Mouse (Mus musculus): ENCODE results near the gene Fkbpl. TPM values are rescaled to one million over a fixed set of nuclear protein-coding genes. Genes with fewer than 3 reads are reported as not detected.

The Fkbpl gene
- polyA plus RNA-seq, 1 experiment from 2014 or later = 4.0 TPM

GRCm38 (mm10) chr17:34627093-34627942 is 17.2 kb upstream of the Fkbpl start:
- under 1% methylated on average over 44 of the region's 45 CpGs for WGBS (ENCODE audit: insufficient replicate concordance)
- Histone ChIP-seq H3K4me1 (replicated peaks) (peaks cover 70% of the 10 kb centered on the region), H3K27ac (replicated peaks) (peak overlapping the region; percentile 77), H3K4me3 (replicated peaks) (peak overlapping the region; percentile 66), H3K36me3 (replicated peaks) (peaks cover 15% of the 10 kb centered on the region), H3K27me3 (peaks cover 50% of the 10 kb centered on the region), H3K9ac (peak overlapping the region; percentile 68), H3K9me3 (replicated peaks) (no peaks in the 10 kb centered on the region), H3K4me2 (peak overlapping the region; percentile 89)
- peak; percentile 69 for ATAC-seq (ENCODE audit: insufficient read depth)

GRCm38 (mm10) chr17:34627943-34628643 is 16.5 kb upstream of the Fkbpl start, which contains the start of gene Ppt2:
Gene Ppt2, minus strand, starts transcription at chr17:34628510.
- peaks cover 10% of the 10 kb centered on the region for H3K36me3 ChIP-seq (replicated peaks)
- H3K4me2 ChIP-seq = peak within 1 kb of the TSS; percentile 89
- no peak for ATAC-seq (ENCODE audit: insufficient read depth)
- no peaks in the 10 kb centered on the region for H3K9me3 ChIP-seq (replicated peaks)
- 10% methylated on average over 29 of the region's 29 CpGs for WGBS (ENCODE audit: insufficient replicate concordance)
- H3K27me3 ChIP-seq = peaks cover 58% of the 10 kb centered on the region
- H3K27ac ChIP-seq (replicated peaks) = peak within 1 kb of the TSS; percentile 77
- H3K9ac ChIP-seq = peak within 1 kb of the TSS; percentile 68
- H3K4me3 ChIP-seq (replicated peaks) = peak within 1 kb of the TSS; percentile 66
- peaks cover 69% of the 10 kb centered on the region for H3K4me1 ChIP-seq (replicated peaks)

GRCm38 (mm10) chr17:34628644-34628967 is 16.0 kb upstream of the Fkbpl start:
- no peak overlapping the region for H3K9ac ChIP-seq
- peak overlapping the region; percentile 89 for H3K4me2 ChIP-seq
- peaks cover 66% of the 10 kb centered on the region for H3K4me1 ChIP-seq (replicated peaks)
- WGBS (ENCODE audit: insufficient replicate concordance) = 46% methylated on average over 5 of the region's 5 CpGs
- no peaks in the 10 kb centered on the region for H3K9me3 ChIP-seq (replicated peaks)
- no peak overlapping the region for H3K27ac ChIP-seq (replicated peaks)
- peaks cover 63% of the 10 kb centered on the region for H3K27me3 ChIP-seq
- H3K36me3 ChIP-seq (replicated peaks) = peaks cover 8% of the 10 kb centered on the region
- no peak overlapping the region; the same call in 1 of the 2 replicates for H3K4me3 ChIP-seq (replicated peaks)
- ATAC-seq (ENCODE audit: insufficient read depth) = no peak

GRCm38 (mm10) chr17:34629221-34629751 is 15.3 kb upstream of the Fkbpl start, which contains the start of gene Prrt1:
Gene Prrt1, plus strand, starts transcription at chr17:34629533.
- no peak for ATAC-seq (ENCODE audit: insufficient read depth)
- Histone ChIP-seq H3K36me3 (replicated peaks) (peaks cover 6% of the 10 kb centered on the region), H3K4me3 (replicated peaks) (peak within 1 kb of the TSS; percentile 66), H3K27ac (replicated peaks) (no peak within 1 kb of the TSS), H3K27me3 (peaks cover 68% of the 10 kb centered on the region), H3K9me3 (replicated peaks) (no peaks in the 10 kb centered on the region), H3K4me1 (replicated peaks) (peaks cover 63% of the 10 kb centered on the region), H3K4me2 (peak within 1 kb of the TSS; percentile 89), H3K9ac (no peak within 1 kb of the TSS)
- WGBS (ENCODE audit: insufficient replicate concordance) = 13% methylated on average over 16 of the region's 16 CpGs

- H3K27me3 ChIP-seq = peaks cover 68% of the 10 kb centered on the region
- ATAC-seq (ENCODE audit: insufficient read depth) = no peak
- H3K9ac ChIP-seq = no peak overlapping the region
- H3K36me3 ChIP-seq (replicated peaks) = peaks cover 6% of the 10 kb centered on the region
- H3K9me3 ChIP-seq (replicated peaks) = no peaks in the 10 kb centered on the region
- peaks cover 63% of the 10 kb centered on the region for H3K4me1 ChIP-seq (replicated peaks)
- 9% methylated on average over 12 of the region's 12 CpGs for WGBS (ENCODE audit: insufficient replicate concordance)
- peak overlapping the region; percentile 58 for H3K4me2 ChIP-seq
- H3K27ac ChIP-seq (replicated peaks) = no peak overlapping the region
- no peak overlapping the region for H3K4me3 ChIP-seq (replicated peaks)
Measured at GRCm38 (mm10) chr17:34629796-34630603, 14.6 kb upstream of the Fkbpl start.

- peak overlapping the region; percentile 34; the same call in 1 of the 2 replicates for H3K4me3 ChIP-seq (replicated peaks)
- ATAC-seq (ENCODE audit: insufficient read depth) = no peak
- WGBS (ENCODE audit: insufficient replicate concordance) = 2% methylated on average over 48 of the region's 48 CpGs
- H3K9me3 ChIP-seq (replicated peaks) = no peaks in the 10 kb centered on the region
- H3K27me3 ChIP-seq = peaks cover 68% of the 10 kb centered on the region
- peaks cover 61% of the 10 kb centered on the region for H3K4me1 ChIP-seq (replicated peaks)
- no peaks in the 10 kb centered on the region; the same call in 1 of the 2 replicates for H3K36me3 ChIP-seq (replicated peaks)
- no peak overlapping the region for H3K9ac ChIP-seq
- peak overlapping the region; percentile 58 for H3K4me2 ChIP-seq
- H3K27ac ChIP-seq (replicated peaks) = no peak overlapping the region
Measured at GRCm38 (mm10) chr17:34630761-34631301, 13.7 kb upstream of the Fkbpl start.

GRCm38 (mm10) chr17:34631647-34632046 is 12.9 kb upstream of the Fkbpl start:
- Histone ChIP-seq H3K9ac (no peak overlapping the region), H3K4me2 (peak overlapping the region; percentile 64), H3K9me3 (replicated peaks) (no peaks in the 10 kb centered on the region), H3K27me3 (peaks cover 68% of the 10 kb centered on the region), H3K4me3 (replicated peaks) (peak overlapping the region; percentile 38), H3K36me3 (replicated peaks) (no peaks in the 10 kb centered on the region), H3K27ac (replicated peaks) (no peak overlapping the region), H3K4me1 (replicated peaks) (peaks cover 53% of the 10 kb centered on the region)
- WGBS (ENCODE audit: insufficient replicate concordance) = 12% methylated on average over 12 of the region's 12 CpGs
- ATAC-seq (ENCODE audit: insufficient read depth) = no peak

- 0 out of 2 replicates have a peak, but pooled peaks have one; percentile 22 for ATAC-seq (ENCODE audit: insufficient read depth)
- WGBS (ENCODE audit: insufficient replicate concordance) = 1% methylated on average over 26 of the region's 26 CpGs
- Histone ChIP-seq H3K27me3 (peaks cover 68% of the 10 kb centered on the region), H3K9me3 (replicated peaks) (no peaks in the 10 kb centered on the region), H3K4me3 (replicated peaks) (peak overlapping the region; percentile 38), H3K4me1 (replicated peaks) (peaks cover 46% of the 10 kb centered on the region), H3K27ac (replicated peaks) (no peak overlapping the region), H3K9ac (no peak overlapping the region), H3K36me3 (replicated peaks) (no peaks in the 10 kb centered on the region), H3K4me2 (peak overlapping the region; percentile 64)
Measured at GRCm38 (mm10) chr17:34632261-34632691, 12.3 kb upstream of the Fkbpl start.

- Histone ChIP-seq H3K9ac (no peak overlapping the region), H3K27ac (replicated peaks) (no peak overlapping the region), H3K4me3 (replicated peaks) (no peak overlapping the region), H3K4me1 (replicated peaks) (peaks cover 23% of the 10 kb centered on the region), H3K4me2 (no peak overlapping the region), H3K36me3 (replicated peaks) (no peaks in the 10 kb centered on the region), H3K27me3 (peaks cover 39% of the 10 kb centered on the region), H3K9me3 (replicated peaks) (no peaks in the 10 kb centered on the region)
- WGBS (ENCODE audit: insufficient replicate concordance) = 34% methylated on average over 2 of the region's 2 CpGs
- no peak for ATAC-seq (ENCODE audit: insufficient read depth)
Measured at GRCm38 (mm10) chr17:34635671-34636070, 8.9 kb upstream of the Fkbpl start.

GRCm38 (mm10) chr17:34637459-34637858 is 7.1 kb upstream of the Fkbpl start:
- Histone ChIP-seq H3K27ac (replicated peaks) (no peak overlapping the region), H3K4me1 (replicated peaks) (peaks cover 6% of the 10 kb centered on the region), H3K36me3 (replicated peaks) (no peaks in the 10 kb centered on the region), H3K4me2 (no peak overlapping the region), H3K27me3 (peaks cover 21% of the 10 kb centered on the region), H3K9me3 (replicated peaks) (no peaks in the 10 kb centered on the region), H3K9ac (no peak overlapping the region), H3K4me3 (replicated peaks) (no peak overlapping the region)
- no peak for ATAC-seq (ENCODE audit: insufficient read depth)
- 52% methylated on average over 3 of the region's 3 CpGs for WGBS (ENCODE audit: insufficient replicate concordance)
